Mouse (Mus musculus): Measurements from ENCODE around the gene Syncrip.

DNA sequence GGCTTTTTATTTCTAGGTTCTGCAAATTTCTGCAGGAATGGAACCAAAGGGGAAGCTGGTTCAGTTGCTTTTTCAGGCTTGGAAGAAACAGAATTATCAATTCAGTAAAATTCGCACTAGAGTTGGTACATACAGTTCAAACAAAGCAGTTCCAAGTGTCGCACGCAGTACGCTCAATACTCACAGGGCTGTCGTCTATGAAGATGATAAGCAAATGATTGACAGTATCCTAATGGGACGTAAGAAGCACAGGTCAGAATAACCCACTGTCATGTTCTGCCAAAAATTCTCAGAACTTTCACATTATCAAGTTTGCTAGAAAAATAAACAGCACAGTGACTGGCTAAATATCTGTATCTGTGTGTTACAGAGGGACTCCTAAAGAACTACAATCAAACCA lies 77.9 kb downstream of the Syncrip start:
- TF ChIP-seq POLR2A (IDR thresholded peaks at IDR 0.05; ENCODE audit: insufficient read depth, low read depth, low read length) (no peak), CTCF (IDR thresholded peaks at IDR 0.05) (no peak), EP300 (IDR thresholded peaks at IDR 0.05; ENCODE audit: insufficient read depth, low read depth, low read length) (no peak)

All from heart, adult 2 months (tissue).